Mouse (Mus musculus) liver, adult 2 months (tissue): ENCODE data around the gene Nsmce1.

Experiments used
- CTCF ChIP-seq: fragments of 200-500 bp; IDR thresholded peaks from 2 replicates; pipeline ENCODE4 v1.5.1; 2011; ENCODE audit warnings: low read depth, low read length, control low read depth
- POLR2A ChIP-seq: fragments of 200-500 bp; IDR thresholded peaks from 2 replicates; pipeline ENCODE4 v1.6.1; 2011; ENCODE audit warnings: low read length, control low read depth; ENCODE audit not compliant: insufficient read depth; ENCODE audit errors: extremely low read depth

GRCm38 (mm10) chr7:125515081-125515853 lies 23.9 kb upstream of the Nsmce1 start:
- TF ChIP-seq CTCF (no peak), POLR2A (no peak)
